Mouse (Mus musculus): ENCODE results near the gene Sorbs2. TPM values are rescaled to one million over a fixed set of nuclear protein-coding genes. Genes with fewer than 3 reads are reported as not detected.
A peak's percentile ranks its signal among the peaks of the same experiment; 100 is the strongest.

Gene Sorbs2
- 325 and 363 TPM in 2 replicates for polyA plus RNA-seq (2014; fragmentation: Nextera tagmentation; extraction: Ambion mirVana)

GRCm38 (mm10) chr8:45507634-45508321 lies at the start of gene Sorbs2:
Gene Sorbs2 (plus strand): TSS chr8:45507788.
- Histone ChIP-seq H3K9ac (ENCODE audit: low read depth, low read length) (no peak within 1 kb of the TSS), H3K36me3 (ENCODE audit: control insufficient read depth, insufficient read depth, low read length) (no peaks in the 10 kb centered on the region), H3K27ac (ENCODE audit: low read depth, low read length) (no peak within 1 kb of the TSS), H3K27me3 (ENCODE audit: control insufficient read depth, insufficient read depth, low read length) (no peaks in the 10 kb centered on the region), H3K9me3 (replicated peaks; ENCODE audit: control insufficient read depth, low read length) (no peaks in the 10 kb centered on the region), H3K4me2 (peak within 1 kb of the TSS; percentile 45), H3K4me1 (ENCODE audit: control insufficient read depth, insufficient read depth, low read length) (no peaks in the 10 kb centered on the region), H3K4me3 (ENCODE audit: low read depth, low read length) (no peak within 1 kb of the TSS)
- 30% methylated on average over 16 of the region's 16 CpGs for WGBS (ENCODE audit: insufficient replicate concordance)
- ATAC-seq (replicated peaks; ENCODE audit: insufficient number of reproducible peaks, low FRiP score, low TSS enrichment), result no peak

- ATAC-seq (replicated peaks; ENCODE audit: insufficient number of reproducible peaks, low FRiP score, low TSS enrichment), result no peak
- Histone ChIP-seq H3K4me2 (no peak overlapping the region), H3K36me3 (ENCODE audit: control insufficient read depth, insufficient read depth, low read length) (no peaks in the 10 kb centered on the region), H3K4me3 (ENCODE audit: low read depth, low read length) (no peak overlapping the region), H3K9me3 (replicated peaks; ENCODE audit: control insufficient read depth, low read length) (no peaks in the 10 kb centered on the region), H3K27me3 (ENCODE audit: control insufficient read depth, insufficient read depth, low read length) (no peaks in the 10 kb centered on the region), H3K9ac (ENCODE audit: low read depth, low read length) (no peak overlapping the region), H3K4me1 (ENCODE audit: control insufficient read depth, insufficient read depth, low read length) (no peaks in the 10 kb centered on the region), H3K27ac (ENCODE audit: low read depth, low read length) (no peak overlapping the region)
Measured at GRCm38 (mm10) chr8:45457874-45458273, 49.7 kb upstream of the Sorbs2 start.

- H3K36me3 ChIP-seq (ENCODE audit: control insufficient read depth, insufficient read depth, low read length), result no peaks in the 10 kb centered on the region
Measured at GRCm38 (mm10) chr8:45469006-45469405, 38.6 kb upstream of the Sorbs2 start.

GRCm38 (mm10) chr8:45469507-45470178 lies 37.9 kb upstream of the Sorbs2 start:
- Histone ChIP-seq H3K27me3 (ENCODE audit: control insufficient read depth, insufficient read depth, low read length) (no peaks in the 10 kb centered on the region), H3K27ac (ENCODE audit: low read depth, low read length) (no peak overlapping the region), H3K4me2 (no peak overlapping the region), H3K4me1 (ENCODE audit: control insufficient read depth, insufficient read depth, low read length) (no peaks in the 10 kb centered on the region), H3K9me3 (replicated peaks; ENCODE audit: control insufficient read depth, low read length) (no peaks in the 10 kb centered on the region), H3K4me3 (ENCODE audit: low read depth, low read length) (no peak overlapping the region), H3K36me3 (ENCODE audit: control insufficient read depth, insufficient read depth, low read length) (no peaks in the 10 kb centered on the region), H3K9ac (ENCODE audit: low read depth, low read length) (no peak overlapping the region)
- 65% methylated on average over 8 of the region's 8 CpGs for WGBS (ENCODE audit: insufficient replicate concordance)
- ATAC-seq (replicated peaks; ENCODE audit: insufficient number of reproducible peaks, low FRiP score, low TSS enrichment), result no peak

More at GRCm38 (mm10) chr8:45469006-45469405, 38.6 kb upstream of the Sorbs2 start:
- H3K9me3 ChIP-seq (replicated peaks; ENCODE audit: control insufficient read depth, low read length), result no peaks in the 10 kb centered on the region
- H3K4me2 ChIP-seq, result no peak overlapping the region
- H3K4me3 ChIP-seq (ENCODE audit: low read depth, low read length), result no peak overlapping the region
- H3K27me3 ChIP-seq (ENCODE audit: control insufficient read depth, insufficient read depth, low read length), result no peaks in the 10 kb centered on the region
- WGBS (ENCODE audit: insufficient replicate concordance), result 80% methylated on average over 2 of the region's 2 CpGs
- ATAC-seq (replicated peaks; ENCODE audit: insufficient number of reproducible peaks, low FRiP score, low TSS enrichment), result no peak
- H3K4me1 ChIP-seq (ENCODE audit: control insufficient read depth, insufficient read depth, low read length), result no peaks in the 10 kb centered on the region
- H3K27ac ChIP-seq (ENCODE audit: low read depth, low read length), result no peak overlapping the region
- no peak overlapping the region for H3K9ac ChIP-seq (ENCODE audit: low read depth, low read length)

GRCm38 (mm10) chr8:45480886-45481285 lies 26.7 kb upstream of the Sorbs2 start:
- Histone ChIP-seq H3K9me3 (replicated peaks; ENCODE audit: control insufficient read depth, low read length) (peaks cover 2% of the 10 kb centered on the region; the same call in 1 of the 2 replicates), H3K4me1 (ENCODE audit: control insufficient read depth, insufficient read depth, low read length) (no peaks in the 10 kb centered on the region), H3K9ac (ENCODE audit: low read depth, low read length) (no peak overlapping the region), H3K4me3 (ENCODE audit: low read depth, low read length) (no peak overlapping the region), H3K4me2 (no peak overlapping the region), H3K27ac (ENCODE audit: low read depth, low read length) (no peak overlapping the region), H3K36me3 (ENCODE audit: control insufficient read depth, insufficient read depth, low read length) (no peaks in the 10 kb centered on the region), H3K27me3 (ENCODE audit: control insufficient read depth, insufficient read depth, low read length) (no peaks in the 10 kb centered on the region)
- 54% methylated on average over 4 of the region's 4 CpGs for WGBS (ENCODE audit: insufficient replicate concordance)
- ATAC-seq (replicated peaks; ENCODE audit: insufficient number of reproducible peaks, low FRiP score, low TSS enrichment), result no peak

- Histone ChIP-seq H3K27me3 (ENCODE audit: control insufficient read depth, insufficient read depth, low read length) (no peaks in the 10 kb centered on the region), H3K4me2 (no peak overlapping the region), H3K27ac (ENCODE audit: low read depth, low read length) (no peak overlapping the region), H3K9me3 (replicated peaks; ENCODE audit: control insufficient read depth, low read length) (0 out of 2 replicates have a peak, but pooled peaks cover 2% of the 10 kb centered on the region), H3K4me3 (ENCODE audit: low read depth, low read length) (no peak overlapping the region), H3K36me3 (ENCODE audit: control insufficient read depth, insufficient read depth, low read length) (no peaks in the 10 kb centered on the region), H3K4me1 (ENCODE audit: control insufficient read depth, insufficient read depth, low read length) (no peaks in the 10 kb centered on the region), H3K9ac (ENCODE audit: low read depth, low read length) (no peak overlapping the region)
- no peak for ATAC-seq (replicated peaks; ENCODE audit: insufficient number of reproducible peaks, low FRiP score, low TSS enrichment)
- WGBS (ENCODE audit: insufficient replicate concordance), result 82% methylated on average over 3 of the region's 3 CpGs
Measured at GRCm38 (mm10) chr8:45486281-45486680, 21.3 kb upstream of the Sorbs2 start.

- H3K4me3 ChIP-seq (ENCODE audit: low read depth, low read length), result no peak overlapping the region
- H3K4me1 ChIP-seq (ENCODE audit: control insufficient read depth, insufficient read depth, low read length), result no peaks in the 10 kb centered on the region
- WGBS (ENCODE audit: insufficient replicate concordance), result 77% methylated on average over 7 of the region's 7 CpGs
- H3K4me2 ChIP-seq, result no peak overlapping the region
- H3K9ac ChIP-seq (ENCODE audit: low read depth, low read length), result no peak overlapping the region
- no peaks in the 10 kb centered on the region for H3K27me3 ChIP-seq (ENCODE audit: control insufficient read depth, insufficient read depth, low read length)
- no peak for ATAC-seq (replicated peaks; ENCODE audit: insufficient number of reproducible peaks, low FRiP score, low TSS enrichment)
- H3K36me3 ChIP-seq (ENCODE audit: control insufficient read depth, insufficient read depth, low read length), result no peaks in the 10 kb centered on the region
- no peak overlapping the region for H3K27ac ChIP-seq (ENCODE audit: low read depth, low read length)
- no peaks in the 10 kb centered on the region for H3K9me3 ChIP-seq (replicated peaks; ENCODE audit: control insufficient read depth, low read length)
Measured at GRCm38 (mm10) chr8:45503971-45504370, 3.6 kb upstream of the Sorbs2 start.

GRCm38 (mm10) chr8:45506376-45506775 lies 1.2 kb upstream of the Sorbs2 start:
- Histone ChIP-seq H3K36me3 (ENCODE audit: control insufficient read depth, insufficient read depth, low read length) (no peaks in the 10 kb centered on the region), H3K9me3 (replicated peaks; ENCODE audit: control insufficient read depth, low read length) (no peaks in the 10 kb centered on the region), H3K4me2 (no peak overlapping the region), H3K27me3 (ENCODE audit: control insufficient read depth, insufficient read depth, low read length) (no peaks in the 10 kb centered on the region), H3K27ac (ENCODE audit: low read depth, low read length) (no peak overlapping the region), H3K4me3 (ENCODE audit: low read depth, low read length) (no peak overlapping the region), H3K4me1 (ENCODE audit: control insufficient read depth, insufficient read depth, low read length) (no peaks in the 10 kb centered on the region), H3K9ac (ENCODE audit: low read depth, low read length) (no peak overlapping the region)
- 72% methylated on average over 4 of the region's 4 CpGs for WGBS (ENCODE audit: insufficient replicate concordance)
- no peak for ATAC-seq (replicated peaks; ENCODE audit: insufficient number of reproducible peaks, low FRiP score, low TSS enrichment)

GRCm38 (mm10) chr8:45507277-45507633 lies 333 bp upstream of the Sorbs2 start:
- Histone ChIP-seq H3K4me1 (ENCODE audit: control insufficient read depth, insufficient read depth, low read length) (no peaks in the 10 kb centered on the region), H3K27ac (ENCODE audit: low read depth, low read length) (no peak overlapping the region), H3K36me3 (ENCODE audit: control insufficient read depth, insufficient read depth, low read length) (no peaks in the 10 kb centered on the region), H3K9me3 (replicated peaks; ENCODE audit: control insufficient read depth, low read length) (no peaks in the 10 kb centered on the region), H3K27me3 (ENCODE audit: control insufficient read depth, insufficient read depth, low read length) (no peaks in the 10 kb centered on the region), H3K4me2 (peak overlapping the region; percentile 45), H3K9ac (ENCODE audit: low read depth, low read length) (no peak overlapping the region), H3K4me3 (ENCODE audit: low read depth, low read length) (no peak overlapping the region)
- no peak for ATAC-seq (replicated peaks; ENCODE audit: insufficient number of reproducible peaks, low FRiP score, low TSS enrichment)
- WGBS (ENCODE audit: insufficient replicate concordance), result 65% methylated on average over 8 of the region's 8 CpGs

Data from heart, embryonic 11.5 days (tissue).